Comparison of ENCODE assay signal across 18 mouse cellular contexts in the genomic region with DNA sequence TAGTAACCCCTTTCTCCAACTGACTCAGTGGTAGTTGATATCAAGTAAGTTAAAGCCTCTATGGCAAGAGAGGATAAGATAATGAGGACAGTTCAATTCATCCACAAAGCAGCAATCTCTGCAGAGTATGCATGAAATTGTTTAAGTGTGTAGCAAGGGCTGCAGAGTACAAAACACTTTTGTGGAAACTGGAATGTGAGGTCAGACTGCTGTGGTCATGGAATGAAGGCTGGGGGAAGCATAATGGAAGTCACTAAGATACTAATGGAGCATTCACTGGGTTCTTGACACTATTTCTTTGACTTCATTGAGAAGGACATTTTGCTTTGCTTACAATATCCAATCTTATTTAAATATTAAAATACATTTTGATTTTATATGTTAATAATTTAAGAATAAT.
"Had no signal": no experiment of that assay in that cellular context is flagged by ENCODE, and none has a peak within 500 bp of the region (broad histone marks: within the 10 kb centered on the region; RNA-seq: fewer than 3 reads in every experiment).

No protein-coding gene starts in this region.

- H3K36me3 ChIP-seq: limb, embryonic 12.5 days; liver, embryonic 13.5 days; lung, embryonic 15.5 days; midbrain, embryonic 13.5 days; neural tube, embryonic 12.5 days had no signal

- H3K4me1 ChIP-seq: limb, embryonic 12.5 days; liver, embryonic 13.5 days; lung, embryonic 15.5 days; megakaryocyte, embryonic 14.5 days; midbrain, embryonic 13.5 days; neural tube, embryonic 12.5 days had no signal

- H3K9ac ChIP-seq: limb, embryonic 12.5 days; liver, embryonic 13.5 days; liver, postnatal 0 days; lung, embryonic 15.5 days; midbrain, embryonic 13.5 days; neural tube, embryonic 12.5 days had no signal

- H3K27me3 ChIP-seq: limb, embryonic 12.5 days; liver, embryonic 13.5 days; lung, embryonic 15.5 days; megakaryocyte, embryonic 14.5 days; midbrain, embryonic 13.5 days; neural tube, embryonic 12.5 days had no signal

- ATAC-seq: liver, postnatal 0 days; midbrain, embryonic 13.5 days had no signal

- H3K4me2 ChIP-seq: limb, embryonic 12.5 days; liver, embryonic 13.5 days; lung, embryonic 15.5 days; midbrain, embryonic 13.5 days; neural tube, embryonic 12.5 days had no signal

- H3K9me3 ChIP-seq: limb, embryonic 12.5 days; liver, embryonic 13.5 days; lung, embryonic 15.5 days; megakaryocyte, embryonic 14.5 days; midbrain, embryonic 13.5 days; neural tube, embryonic 12.5 days had no signal

- H3K27ac ChIP-seq: layer of hippocampus, adult 2 months; limb, embryonic 12.5 days; liver, embryonic 13.5 days; lung, embryonic 15.5 days; macrophage; midbrain, embryonic 13.5 days; neural tube, embryonic 12.5 days had no signal

- DNase-seq: kidney, adult 18-20 months; kidney, postnatal 10 days; kidney, postnatal 4 days; liver; liver, embryonic 13.5 days; liver, postnatal 0 days; lung, postnatal 14 days; right cerebral cortex, adult 18-20 months; right cerebral cortex, postnatal 25 days; thymus, postnatal 14 days had no signal

- H3K4me3 ChIP-seq: layer of hippocampus, adult 2 months; limb, embryonic 12.5 days; liver, embryonic 13.5 days; lung, embryonic 15.5 days; megakaryocyte, embryonic 14.5 days; midbrain, embryonic 13.5 days; myocyte; neural tube, embryonic 12.5 days had no signal
